Mouse (Mus musculus): ENCODE measurements around the gene Pbld2. TPM values are rescaled to one million over a fixed set of nuclear protein-coding genes. Genes with fewer than 3 reads are reported as not detected.
A peak's percentile ranks its signal among the peaks of the same experiment; 100 is the strongest.

The Pbld2 gene
- polyA plus RNA-seq, 1 experiment from 2014 or later, result 0.52 TPM

DNA sequence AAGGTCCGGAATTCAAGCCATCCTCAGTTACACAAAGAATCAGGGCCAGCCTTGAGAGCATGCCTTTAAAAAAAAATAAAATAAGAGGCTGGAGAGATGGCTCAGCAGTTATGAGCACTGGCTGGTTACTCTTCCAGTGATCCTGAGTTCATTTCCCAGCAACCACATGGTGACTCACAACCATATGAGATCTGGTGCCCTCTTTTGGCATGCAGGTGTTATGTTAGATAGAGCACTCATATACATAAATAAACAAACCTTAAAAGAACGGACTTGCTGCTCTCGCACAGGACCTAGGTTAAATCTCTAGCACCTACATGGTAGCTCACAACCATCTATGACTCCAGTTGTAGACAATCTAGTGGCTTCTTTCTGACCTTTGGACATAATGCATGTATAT, 15.9 kb upstream of the Pbld2 start:
- ATAC-seq (ENCODE audit: insufficient number of reproducible peaks, insufficient read depth, low FRiP score, low TSS enrichment), result no peak
- no peaks in the 10 kb centered on the region for H3K9me3 ChIP-seq
- H3K4me1 ChIP-seq, result no peaks in the 10 kb centered on the region
- H3K4me3 ChIP-seq, result no peak overlapping the region
- H3K9ac ChIP-seq, result no peak overlapping the region
- no peak overlapping the region for H3K4me2 ChIP-seq (replicated peaks)
- H3K36me3 ChIP-seq, result peaks cover 90% of the 10 kb centered on the region
- WGBS, result 63% methylated on average over 3 of the region's 3 CpGs
- H3K27ac ChIP-seq, result no peak overlapping the region
- no peaks in the 10 kb centered on the region for H3K27me3 ChIP-seq

DNA sequence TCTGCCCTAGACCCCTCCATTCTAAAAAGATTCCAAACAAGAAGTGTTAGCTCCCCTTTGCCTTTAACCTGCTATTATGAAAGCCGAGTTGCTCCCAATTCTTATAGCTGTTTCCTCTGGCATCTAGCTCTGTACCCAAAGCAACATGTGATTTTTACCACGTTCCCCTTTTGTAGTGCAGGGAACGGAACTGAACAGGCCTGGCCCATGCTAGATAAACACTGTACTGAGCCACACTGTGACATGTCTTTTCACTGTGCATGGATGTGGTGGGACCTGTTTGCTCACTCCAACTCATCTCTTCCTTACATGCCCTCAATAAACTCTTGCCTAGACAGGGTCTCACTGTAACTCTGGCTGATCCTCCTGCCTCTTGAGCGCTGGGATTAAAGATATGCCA, 13.8 kb upstream of the Pbld2 start:
- Histone ChIP-seq H3K4me2 (replicated peaks) (no peak overlapping the region), H3K9ac (no peak overlapping the region), H3K4me3 (no peak overlapping the region), H3K4me1 (no peaks in the 10 kb centered on the region), H3K27ac (no peak overlapping the region), H3K36me3 (peaks cover 89% of the 10 kb centered on the region), H3K27me3 (no peaks in the 10 kb centered on the region), H3K9me3 (no peaks in the 10 kb centered on the region)
- 84% methylated on average over 4 of the region's 4 CpGs for WGBS
- ATAC-seq (ENCODE audit: insufficient number of reproducible peaks, insufficient read depth, low FRiP score, low TSS enrichment), result no peak

DNA sequence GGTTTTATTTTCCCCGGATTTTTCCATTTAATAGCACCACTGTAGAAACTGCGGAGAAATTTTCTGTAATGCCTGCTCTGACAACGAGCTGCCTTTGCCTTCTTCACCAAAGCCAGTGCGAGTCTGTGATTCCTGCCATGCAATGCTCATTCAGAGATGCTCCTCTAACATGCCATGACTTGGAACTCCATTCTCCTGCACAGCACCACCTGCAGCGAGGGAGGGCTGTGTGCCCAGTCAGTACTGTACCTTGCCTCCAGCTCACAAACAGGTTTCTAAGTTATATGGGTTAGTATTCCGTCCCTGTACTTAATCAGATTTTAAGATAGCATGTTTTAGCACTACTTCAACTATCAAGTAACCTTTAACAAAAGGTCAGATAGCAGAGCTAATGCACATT, 12.6 kb upstream of the Pbld2 start:
- Histone ChIP-seq H3K9me3 (no peaks in the 10 kb centered on the region), H3K27me3 (no peaks in the 10 kb centered on the region), H3K27ac (no peak overlapping the region), H3K9ac (no peak overlapping the region), H3K36me3 (peaks cover 89% of the 10 kb centered on the region), H3K4me3 (no peak overlapping the region), H3K4me1 (no peaks in the 10 kb centered on the region), H3K4me2 (replicated peaks) (no peak overlapping the region)
- 89% methylated on average over 6 of the region's 6 CpGs for WGBS
- no peak for ATAC-seq (ENCODE audit: insufficient number of reproducible peaks, insufficient read depth, low FRiP score, low TSS enrichment)

DNA sequence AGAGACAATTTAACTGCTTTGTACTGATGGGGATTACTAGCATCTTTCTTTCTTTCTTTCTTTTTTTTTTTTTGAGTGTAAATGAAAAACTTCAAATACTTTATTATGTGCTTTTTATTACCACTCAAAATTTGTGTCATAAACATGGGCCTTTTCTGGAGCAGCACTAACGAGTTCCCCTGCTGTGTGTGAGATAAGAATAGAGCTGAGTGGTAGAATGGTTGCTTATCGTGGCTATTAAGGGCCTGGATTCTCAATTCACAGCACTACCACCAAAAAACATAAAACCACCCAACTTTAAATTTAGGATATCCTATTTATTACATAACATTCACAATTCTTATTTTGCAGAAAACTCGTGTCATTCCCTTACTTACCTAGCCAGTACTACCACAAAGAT, 10.6 kb upstream of the Pbld2 start:
- Histone ChIP-seq H3K4me1 (no peaks in the 10 kb centered on the region), H3K36me3 (peaks cover 87% of the 10 kb centered on the region), H3K4me2 (replicated peaks) (no peak overlapping the region), H3K27me3 (no peaks in the 10 kb centered on the region), H3K9me3 (no peaks in the 10 kb centered on the region), H3K4me3 (no peak overlapping the region), H3K9ac (no peak overlapping the region), H3K27ac (no peak overlapping the region)
- no peak for ATAC-seq (ENCODE audit: insufficient number of reproducible peaks, insufficient read depth, low FRiP score, low TSS enrichment)
- 86% methylated on average over 3 of the region's 3 CpGs for WGBS

DNA sequence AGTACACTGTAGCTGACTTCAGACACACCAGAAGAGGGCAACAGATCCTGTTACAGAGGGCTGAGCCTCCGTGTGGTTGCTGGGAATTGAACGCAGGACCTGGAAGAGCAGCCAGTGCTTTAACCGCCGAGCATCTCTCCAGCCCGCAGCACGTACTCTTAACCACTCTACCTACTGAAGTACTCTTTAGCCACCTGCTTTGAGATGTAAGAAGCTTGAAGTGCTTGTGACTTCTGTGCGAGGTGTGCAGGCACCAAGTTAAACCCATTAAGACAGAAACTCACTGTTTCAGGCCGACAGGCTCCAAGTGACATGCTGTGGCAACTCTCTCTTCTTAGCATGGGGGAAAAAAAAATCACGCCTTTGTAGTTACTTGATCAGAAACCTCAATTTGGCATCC, 9.9 kb upstream of the Pbld2 start:
- no peak for ATAC-seq (ENCODE audit: insufficient number of reproducible peaks, insufficient read depth, low FRiP score, low TSS enrichment)
- no peak overlapping the region for H3K27ac ChIP-seq
- H3K4me1 ChIP-seq, result no peaks in the 10 kb centered on the region
- H3K27me3 ChIP-seq, result no peaks in the 10 kb centered on the region
- WGBS, result 89% methylated on average over 9 of the region's 9 CpGs
- H3K9ac ChIP-seq, result no peak overlapping the region
- peaks cover 83% of the 10 kb centered on the region for H3K36me3 ChIP-seq
- no peaks in the 10 kb centered on the region for H3K9me3 ChIP-seq
- no peak overlapping the region for H3K4me3 ChIP-seq
- H3K4me2 ChIP-seq (replicated peaks), result no peak overlapping the region

DNA sequence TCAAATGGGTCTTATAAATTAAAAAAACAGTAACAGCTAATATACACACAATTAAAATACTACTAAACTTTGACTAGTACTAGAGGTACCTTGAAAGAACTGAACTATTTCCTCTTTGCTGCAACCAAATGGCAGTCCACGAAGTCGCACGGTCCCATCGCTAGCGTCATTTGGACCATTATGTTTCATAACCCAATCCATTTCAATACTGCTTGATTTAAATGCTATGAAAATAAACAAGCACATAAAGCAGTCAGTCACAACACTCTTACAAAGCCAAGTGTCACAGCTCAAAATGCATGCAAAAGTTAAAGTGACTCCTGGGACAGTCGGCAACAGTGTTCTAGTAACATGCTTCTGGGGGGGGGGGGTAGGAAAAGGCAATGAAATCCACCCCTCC, 4.8 kb upstream of the Pbld2 start:
- Histone ChIP-seq H3K9ac (no peak overlapping the region), H3K9me3 (no peaks in the 10 kb centered on the region), H3K27me3 (no peaks in the 10 kb centered on the region), H3K27ac (no peak overlapping the region), H3K4me3 (no peak overlapping the region), H3K4me1 (peaks cover 21% of the 10 kb centered on the region), H3K36me3 (peaks cover 36% of the 10 kb centered on the region), H3K4me2 (replicated peaks) (no peak overlapping the region)
- ATAC-seq (ENCODE audit: insufficient number of reproducible peaks, insufficient read depth, low FRiP score, low TSS enrichment), result no peak
- WGBS, result 91% methylated on average over 6 of the region's 6 CpGs

DNA sequence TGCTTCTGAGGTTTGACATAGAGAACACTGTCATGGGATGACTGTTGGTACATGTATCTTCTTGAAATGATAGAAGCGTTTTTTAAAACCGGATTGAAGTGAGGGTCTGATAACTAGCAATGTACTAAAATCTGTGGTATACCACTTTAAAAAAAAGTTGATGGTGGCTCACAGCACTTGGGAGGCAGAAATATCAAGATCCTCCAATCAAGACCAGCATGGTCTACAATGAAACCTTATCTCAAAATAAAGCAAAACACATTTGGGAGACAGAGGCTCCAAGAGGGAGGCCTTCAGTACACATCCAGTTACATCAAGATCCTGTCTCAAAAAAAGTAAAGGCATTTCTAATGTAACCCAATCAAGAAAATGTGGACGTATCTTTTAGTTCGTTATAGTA, 2.4 kb upstream of the Pbld2 start:
- Histone ChIP-seq H3K9me3 (no peaks in the 10 kb centered on the region), H3K27ac (no peak overlapping the region), H3K4me1 (peaks cover 37% of the 10 kb centered on the region), H3K36me3 (peaks cover 13% of the 10 kb centered on the region), H3K9ac (peak overlapping the region; percentile 36), H3K27me3 (no peaks in the 10 kb centered on the region), H3K4me3 (peak overlapping the region; percentile 79), H3K4me2 (replicated peaks) (peak overlapping the region; percentile 62)
- 39% methylated on average over 4 of the region's 4 CpGs for WGBS
- no peak for ATAC-seq (ENCODE audit: insufficient number of reproducible peaks, insufficient read depth, low FRiP score, low TSS enrichment)

DNA sequence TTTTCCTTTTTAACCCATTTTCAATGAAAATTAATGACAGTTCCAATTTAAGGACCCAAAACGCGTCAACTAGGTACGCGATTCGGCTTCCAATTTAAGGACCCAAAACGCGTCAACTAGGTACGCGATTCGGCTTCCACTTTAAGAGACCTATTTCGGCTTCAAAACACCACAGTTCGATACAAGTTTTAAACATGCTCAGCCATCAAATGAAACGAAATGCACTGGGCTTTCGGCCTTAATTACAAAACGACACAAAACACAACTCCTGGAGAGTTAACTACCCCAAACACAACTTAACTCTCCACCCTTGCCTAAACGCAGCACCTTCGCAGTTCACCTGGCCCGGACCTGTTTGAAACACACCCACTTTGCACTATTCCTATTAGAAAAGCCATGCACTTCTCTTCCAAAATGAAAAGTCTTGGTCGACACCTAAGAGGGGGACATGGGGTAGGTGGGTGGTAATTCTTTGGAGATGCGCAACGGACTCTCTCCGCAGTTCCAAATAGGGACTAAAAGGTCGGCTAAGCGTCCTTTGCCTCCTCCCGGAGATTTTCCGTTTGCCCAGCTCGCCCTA, 1.5 kb upstream of the Pbld2 start:
- Histone ChIP-seq H3K4me1 (peaks cover 40% of the 10 kb centered on the region), H3K4me3 (peak overlapping the region; percentile 79), H3K4me2 (replicated peaks) (peak overlapping the region; percentile 62), H3K9me3 (no peaks in the 10 kb centered on the region), H3K36me3 (peaks cover 4% of the 10 kb centered on the region), H3K27ac (peak overlapping the region; percentile 100), H3K27me3 (no peaks in the 10 kb centered on the region), H3K9ac (peak overlapping the region; percentile 96)
- under 1% methylated on average over 27 of the region's 27 CpGs for WGBS
- ATAC-seq (ENCODE audit: insufficient number of reproducible peaks, insufficient read depth, low FRiP score, low TSS enrichment), result no peak

DNA sequence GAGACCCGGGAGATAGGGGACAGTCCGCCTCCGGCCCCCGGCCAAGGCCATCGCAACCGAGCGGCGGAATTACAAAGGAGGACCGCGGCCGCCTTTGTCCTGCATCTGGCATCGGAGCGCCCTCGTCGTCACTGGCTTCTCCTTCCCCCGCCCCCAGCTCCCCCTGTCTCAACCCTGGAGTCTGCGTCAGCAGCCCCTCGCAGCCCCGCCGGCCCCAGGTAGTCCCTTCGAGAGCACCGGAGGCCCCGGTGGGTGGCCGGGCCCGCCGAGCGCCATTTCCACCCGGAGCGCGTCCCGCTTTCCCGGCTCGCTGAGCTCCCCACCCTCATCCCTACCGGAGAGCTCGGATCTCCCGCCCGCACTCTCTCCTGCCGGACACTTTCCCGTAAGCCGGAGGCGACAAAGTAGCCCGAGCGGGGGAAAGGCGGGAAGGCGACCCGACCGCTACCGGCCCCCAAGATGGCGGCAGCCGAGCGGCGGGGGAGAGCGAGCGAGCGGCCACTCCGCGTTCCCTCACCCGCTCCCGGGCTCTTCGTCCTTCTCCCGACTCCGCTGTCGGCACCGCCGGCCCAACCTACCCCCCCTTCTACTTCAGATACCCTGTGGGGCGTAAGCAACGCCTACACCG, 880 bp upstream of the Pbld2 start:
- no peaks in the 10 kb centered on the region for H3K27me3 ChIP-seq
- peak overlapping the region; percentile 96 for H3K9ac ChIP-seq
- ATAC-seq (ENCODE audit: insufficient number of reproducible peaks, insufficient read depth, low FRiP score, low TSS enrichment), result peak; percentile 23; the same call in 1 of the 2 replicates
- H3K4me3 ChIP-seq, result peak overlapping the region; percentile 79
- H3K4me1 ChIP-seq, result peaks cover 40% of the 10 kb centered on the region
- under 1% methylated on average over 62 of the region's 68 CpGs for WGBS
- H3K9me3 ChIP-seq, result no peaks in the 10 kb centered on the region
- H3K27ac ChIP-seq, result peak overlapping the region; percentile 100
- H3K4me2 ChIP-seq (replicated peaks), result peak overlapping the region; percentile 62
- no peaks in the 10 kb centered on the region for H3K36me3 ChIP-seq

DNA sequence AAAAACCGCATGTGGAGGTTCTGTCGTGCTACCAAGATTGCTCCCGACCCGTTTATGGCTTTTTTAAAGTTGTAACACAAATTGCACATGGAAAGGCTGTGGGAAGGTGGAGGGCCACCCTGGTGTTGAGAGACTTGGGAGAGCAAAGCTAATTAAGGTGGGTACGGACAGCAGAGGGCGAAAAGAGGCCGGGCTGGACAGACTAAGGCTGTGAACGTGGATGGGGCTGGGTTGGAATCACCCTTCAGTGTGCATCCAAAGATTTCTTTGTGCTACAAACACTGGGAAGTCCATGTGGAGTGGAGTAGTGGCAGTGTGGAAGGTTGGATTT, 430 bp downstream of the Pbld2 start:
- no peak for ATAC-seq (ENCODE audit: insufficient number of reproducible peaks, insufficient read depth, low FRiP score, low TSS enrichment)
- H3K4me2 ChIP-seq (replicated peaks), result peak overlapping the region; percentile 62
- peak overlapping the region; percentile 79 for H3K4me3 ChIP-seq
- no peaks in the 10 kb centered on the region for H3K9me3 ChIP-seq
- peaks cover 37% of the 10 kb centered on the region for H3K4me1 ChIP-seq
- H3K27me3 ChIP-seq, result no peaks in the 10 kb centered on the region
- H3K27ac ChIP-seq, result peak overlapping the region; percentile 100
- WGBS, result 0% methylated on average over 8 of the region's 8 CpGs
- H3K9ac ChIP-seq, result peak overlapping the region; percentile 96
- H3K36me3 ChIP-seq, result no peaks in the 10 kb centered on the region

DNA sequence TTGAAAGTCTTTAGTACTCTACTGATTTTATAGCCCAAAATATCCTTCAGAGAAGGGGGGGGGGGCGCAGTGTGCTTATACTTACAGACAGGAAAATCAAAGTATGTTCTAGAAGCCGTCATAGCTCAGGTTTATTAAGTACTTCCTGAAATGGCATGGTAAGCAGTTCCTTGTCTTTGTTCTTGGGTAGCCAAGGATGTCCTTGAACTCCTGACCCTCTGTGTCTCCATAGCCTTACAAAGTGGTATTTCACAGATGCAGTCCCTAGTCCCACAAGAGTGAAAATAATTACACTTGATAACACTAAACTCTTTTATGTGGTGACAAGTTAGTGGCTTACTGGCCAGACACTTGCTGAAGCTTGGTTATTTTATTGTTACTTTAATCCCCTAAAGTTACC, 901 bp downstream of the Pbld2 start:
- H3K9me3 ChIP-seq, result no peaks in the 10 kb centered on the region
- H3K27me3 ChIP-seq, result no peaks in the 10 kb centered on the region
- H3K9ac ChIP-seq, result peak overlapping the region; percentile 96; the same call in 1 of the 2 replicates
- ATAC-seq (ENCODE audit: insufficient number of reproducible peaks, insufficient read depth, low FRiP score, low TSS enrichment), result no peak
- H3K27ac ChIP-seq, result peak overlapping the region; percentile 100
- H3K4me1 ChIP-seq, result peaks cover 36% of the 10 kb centered on the region
- peak overlapping the region; percentile 62 for H3K4me2 ChIP-seq (replicated peaks)
- WGBS, result 42% methylated on average over 2 of the region's 2 CpGs
- H3K4me3 ChIP-seq, result peak overlapping the region; percentile 79
- H3K36me3 ChIP-seq, result no peaks in the 10 kb centered on the region

DNA sequence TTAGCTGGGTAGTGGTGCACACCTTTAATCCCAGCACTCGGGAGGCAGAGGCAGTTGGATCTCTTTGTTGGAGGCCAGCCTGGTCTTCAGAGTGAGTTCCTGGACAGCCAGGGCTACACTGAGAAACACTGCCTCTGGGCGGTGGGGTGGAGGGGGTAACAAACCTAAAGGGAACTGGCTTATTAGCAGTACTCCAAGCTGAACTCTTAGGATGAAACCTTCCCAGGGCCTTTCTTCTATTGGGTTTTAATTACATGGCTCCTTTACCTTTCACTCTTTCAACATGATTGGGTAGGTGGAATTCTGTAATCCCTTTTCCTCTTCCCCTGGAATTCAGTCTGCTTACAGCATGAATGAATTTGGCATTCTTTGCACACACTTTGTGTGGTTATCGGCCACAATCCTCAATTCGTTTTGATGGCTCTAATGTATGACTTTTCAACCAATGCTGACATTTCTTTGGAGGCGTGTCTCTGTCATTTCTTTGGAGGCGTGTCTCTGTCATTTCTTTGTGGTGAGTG, 1.4 kb downstream of the Pbld2 start:
- peak overlapping the region; percentile 79; the same call in 1 of the 2 replicates for H3K4me3 ChIP-seq
- H3K9ac ChIP-seq, result no peak overlapping the region
- no peak for ATAC-seq (ENCODE audit: insufficient number of reproducible peaks, insufficient read depth, low FRiP score, low TSS enrichment)
- WGBS, result 33% methylated on average over 6 of the region's 6 CpGs
- peak overlapping the region; percentile 62 for H3K4me2 ChIP-seq (replicated peaks)
- no peaks in the 10 kb centered on the region for H3K36me3 ChIP-seq
- H3K27me3 ChIP-seq, result no peaks in the 10 kb centered on the region
- H3K4me1 ChIP-seq, result peaks cover 33% of the 10 kb centered on the region
- H3K27ac ChIP-seq, result peak overlapping the region; percentile 100
- H3K9me3 ChIP-seq, result no peaks in the 10 kb centered on the region

Measured in embryonic facial prominence, embryonic 12.5 days (tissue).